Mouse (Mus musculus): ENCODE results near the gene Trio. TPM values are rescaled to one million over a fixed set of nuclear protein-coding genes. Genes with fewer than 3 reads are reported as not detected.

Trio gene
- polyA plus RNA-seq, 1 experiment from 2014 or later: 38.4 TPM

DNA sequence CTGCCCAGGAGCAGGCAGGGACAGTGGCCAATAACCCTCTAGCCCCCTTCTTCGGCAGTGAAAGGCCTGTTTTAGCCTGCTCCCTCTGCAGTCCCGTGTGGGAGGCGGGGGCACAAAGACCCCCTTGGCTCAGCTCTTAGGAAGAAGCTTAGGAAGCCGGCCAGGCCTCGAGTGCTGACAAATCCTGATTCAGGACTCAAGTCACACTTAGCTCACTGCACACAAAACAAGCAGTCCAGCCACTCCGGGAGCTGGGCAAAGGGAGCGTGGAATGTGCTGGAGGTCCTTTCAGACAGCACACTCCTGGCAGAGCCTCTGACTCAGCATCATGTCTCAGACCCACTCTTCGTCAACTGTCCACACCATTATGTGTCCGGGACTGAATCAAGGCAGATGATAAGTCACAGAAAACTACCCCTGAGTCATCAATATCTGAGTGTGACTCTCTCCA, 28.2 kb downstream of the Trio start:
- Histone ChIP-seq H3K27me3 (ENCODE audit: low read depth, poor library complexity, severe bottlenecking) (no peaks in the 10 kb centered on the region), H3K27ac (no peak overlapping the region), H3K4me1 (peaks cover 96% of the 10 kb centered on the region), H3K36me3 (peaks cover 7% of the 10 kb centered on the region), H3K9me3 (replicated peaks) (no peaks in the 10 kb centered on the region), H3K4me3 (no peak overlapping the region)
- WGBS: 44% methylated on average over 9 of the region's 9 CpGs
- no peak for DNase-seq (ENCODE audit: low spot score)

DNA sequence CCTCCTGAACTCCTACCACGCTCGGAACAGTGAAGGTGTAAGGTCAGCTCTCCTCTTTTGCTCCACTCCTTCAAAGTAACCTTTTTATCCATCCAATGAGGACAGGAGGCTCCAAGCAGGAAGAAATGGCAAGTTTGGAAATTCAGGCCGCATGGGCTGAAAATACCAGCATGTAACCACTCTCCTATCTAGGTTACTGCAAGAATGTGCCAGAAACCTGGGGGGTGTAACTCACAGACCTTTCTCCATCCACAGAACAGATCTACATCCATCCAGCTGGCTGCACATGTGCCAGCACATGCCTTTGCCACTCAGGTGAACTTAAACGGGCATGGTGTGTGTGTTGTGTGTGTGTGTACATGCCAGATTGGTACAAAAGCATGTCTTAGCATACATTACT, 28.9 kb downstream of the Trio start:
- Histone ChIP-seq H3K27ac (no peak overlapping the region), H3K36me3 (peaks cover 7% of the 10 kb centered on the region), H3K27me3 (ENCODE audit: low read depth, poor library complexity, severe bottlenecking) (no peaks in the 10 kb centered on the region), H3K9me3 (replicated peaks) (no peaks in the 10 kb centered on the region), H3K4me1 (peaks cover 96% of the 10 kb centered on the region), H3K4me3 (no peak overlapping the region)
- no peak for DNase-seq (ENCODE audit: low spot score)
- 92% methylated on average over 4 of the region's 4 CpGs for WGBS

DNA sequence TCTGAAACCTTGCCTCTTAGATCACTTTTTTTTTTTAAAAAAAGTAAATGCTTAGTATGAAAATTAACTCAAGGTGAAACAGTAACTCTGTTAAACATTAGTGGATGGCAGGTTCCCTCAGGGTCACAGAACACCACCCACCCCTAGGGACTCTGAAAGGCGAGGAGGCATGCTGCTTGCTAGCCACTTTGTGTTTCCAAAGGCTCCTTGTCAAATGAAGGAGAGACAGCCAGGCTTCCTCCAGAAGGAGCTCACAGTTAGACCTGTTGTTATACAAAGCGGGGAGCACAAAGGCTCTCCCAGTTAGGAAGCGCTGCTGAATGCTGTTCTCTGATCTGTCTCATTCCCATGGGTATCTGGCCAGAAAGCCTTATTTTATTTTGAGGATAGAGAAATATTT, 30.2 kb downstream of the Trio start:
- WGBS: 64% methylated on average over 3 of the region's 3 CpGs

DNA sequence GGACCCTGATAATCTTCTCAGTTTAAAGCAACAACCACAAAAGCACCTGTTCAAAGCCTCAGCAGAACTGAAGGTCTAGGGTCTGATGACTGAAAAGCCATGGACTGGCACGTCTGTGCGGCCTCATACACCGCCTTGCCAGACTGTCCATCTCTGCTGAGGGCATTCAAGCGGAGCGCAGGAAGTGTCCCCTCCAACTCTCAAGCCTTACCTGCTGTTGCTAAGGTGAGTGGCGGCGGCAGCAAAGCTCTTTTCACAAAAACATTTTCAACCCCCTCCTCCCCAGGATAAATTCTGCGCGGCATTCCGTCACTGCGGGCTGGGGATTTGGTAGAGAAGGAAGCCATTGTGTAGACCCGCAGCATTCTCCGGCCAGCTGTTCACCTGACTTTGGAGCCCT, 30.8 kb downstream of the Trio start:
- H3K27ac ChIP-seq: no peak overlapping the region
- no peaks in the 10 kb centered on the region for H3K27me3 ChIP-seq (ENCODE audit: low read depth, poor library complexity, severe bottlenecking)
- H3K36me3 ChIP-seq: peaks cover 7% of the 10 kb centered on the region
- WGBS: 66% methylated on average over 13 of the region's 13 CpGs
- no peak overlapping the region for H3K4me3 ChIP-seq
- peaks cover 95% of the 10 kb centered on the region for H3K4me1 ChIP-seq
- no peaks in the 10 kb centered on the region for H3K9me3 ChIP-seq (replicated peaks)
- DNase-seq (ENCODE audit: low spot score): no peak

More for the DNA sequence above, 30.2 kb downstream of the Trio start:
- Histone ChIP-seq H3K9me3 (replicated peaks) (no peaks in the 10 kb centered on the region), H3K4me1 (peaks cover 95% of the 10 kb centered on the region), H3K27me3 (ENCODE audit: low read depth, poor library complexity, severe bottlenecking) (no peaks in the 10 kb centered on the region), H3K36me3 (peaks cover 7% of the 10 kb centered on the region), H3K27ac (no peak overlapping the region), H3K4me3 (no peak overlapping the region)
- DNase-seq (ENCODE audit: low spot score): no peak

DNA sequence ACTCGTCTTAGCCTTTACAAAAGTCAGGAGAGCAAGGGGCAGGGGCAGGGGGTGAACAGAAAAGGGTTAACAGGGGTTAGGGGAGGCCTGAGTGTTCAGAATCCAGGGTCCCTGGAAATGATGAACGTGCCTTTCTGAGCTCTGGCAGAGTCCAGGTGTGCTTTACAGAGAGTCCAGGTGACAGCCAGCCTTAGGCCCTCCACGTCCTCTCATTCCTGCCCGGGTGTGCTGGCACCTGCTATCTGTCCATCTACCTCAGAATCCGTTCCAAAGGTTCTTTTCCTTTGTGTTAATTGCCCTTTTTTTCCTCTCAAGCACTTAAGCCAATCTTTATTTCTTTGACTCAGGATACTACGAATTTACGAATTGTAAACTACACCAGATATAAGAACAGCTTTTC, 32.1 kb downstream of the Trio start:
- H3K27ac ChIP-seq: no peak overlapping the region
- H3K27me3 ChIP-seq (ENCODE audit: low read depth, poor library complexity, severe bottlenecking): no peaks in the 10 kb centered on the region
- WGBS: 77% methylated on average over 7 of the region's 7 CpGs
- DNase-seq (ENCODE audit: low spot score): no peak
- H3K36me3 ChIP-seq: peaks cover 7% of the 10 kb centered on the region
- H3K9me3 ChIP-seq (replicated peaks): no peaks in the 10 kb centered on the region
- H3K4me1 ChIP-seq: peaks cover 93% of the 10 kb centered on the region
- H3K4me3 ChIP-seq: no peak overlapping the region

DNA sequence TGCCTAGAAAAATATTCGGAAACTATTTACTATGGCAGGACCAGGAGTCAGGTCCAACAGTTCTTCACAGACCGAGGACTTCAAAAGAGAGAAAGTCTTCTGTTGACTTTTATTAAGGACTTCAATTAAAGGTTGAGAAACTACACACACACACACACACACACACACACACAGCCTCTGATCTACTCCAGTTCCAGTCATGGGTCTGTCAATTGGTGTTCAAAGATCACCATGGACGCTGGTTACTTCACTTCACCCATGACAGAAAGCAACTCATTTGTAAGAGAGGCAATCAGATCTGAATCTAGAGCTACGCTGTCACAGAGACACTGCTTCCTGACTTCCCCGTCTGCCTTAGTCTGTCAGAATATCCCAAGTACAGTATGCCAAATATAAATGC, 33.1 kb downstream of the Trio start:
- Histone ChIP-seq H3K9me3 (replicated peaks) (no peaks in the 10 kb centered on the region), H3K4me1 (peaks cover 93% of the 10 kb centered on the region), H3K4me3 (no peak overlapping the region), H3K36me3 (peaks cover 7% of the 10 kb centered on the region), H3K27ac (no peak overlapping the region), H3K27me3 (ENCODE audit: low read depth, poor library complexity, severe bottlenecking) (no peaks in the 10 kb centered on the region)
- 60% methylated on average over 5 of the region's 5 CpGs for WGBS
- DNase-seq (ENCODE audit: low spot score): no peak

DNA sequence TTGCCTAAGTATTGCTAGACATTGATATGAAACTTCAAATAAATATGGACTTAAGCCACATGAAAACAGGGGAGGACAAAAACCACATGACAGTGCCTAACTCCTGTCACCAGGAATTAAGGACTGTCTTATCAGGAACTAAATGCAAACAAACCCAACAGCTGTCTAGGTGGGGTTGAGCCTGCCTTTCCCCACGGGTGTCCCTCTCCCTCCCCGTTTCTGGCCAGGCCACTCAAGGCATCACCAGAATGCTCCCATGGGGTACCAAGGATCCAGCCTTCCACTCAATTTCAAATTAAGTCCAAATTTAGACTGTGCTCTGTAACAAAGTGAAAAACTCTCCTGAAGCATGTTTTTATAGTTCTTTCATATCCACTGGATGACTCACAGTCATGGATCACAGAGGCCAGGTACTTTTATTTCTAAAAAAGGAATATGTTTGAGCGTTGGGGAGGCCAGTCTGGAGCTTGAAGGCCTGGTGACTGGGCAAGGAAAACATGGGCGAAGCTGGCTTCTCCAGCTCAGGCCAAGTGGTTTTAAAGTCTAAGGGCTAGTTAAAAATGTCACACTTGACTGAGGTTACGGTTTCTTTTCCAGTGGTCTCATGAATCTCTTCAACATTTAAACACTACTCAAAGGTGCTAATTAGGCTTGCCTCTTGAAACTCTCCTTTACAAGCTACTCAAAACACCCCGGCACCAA, 33.6 kb downstream of the Trio start:
- H3K36me3 ChIP-seq: peaks cover 7% of the 10 kb centered on the region
- DNase-seq (ENCODE audit: low spot score): no peak
- WGBS: 73% methylated on average over 6 of the region's 6 CpGs
- H3K9me3 ChIP-seq (replicated peaks): no peaks in the 10 kb centered on the region
- no peak overlapping the region for H3K27ac ChIP-seq
- H3K4me1 ChIP-seq: peaks cover 89% of the 10 kb centered on the region
- H3K4me3 ChIP-seq: no peak overlapping the region
- H3K27me3 ChIP-seq (ENCODE audit: low read depth, poor library complexity, severe bottlenecking): no peaks in the 10 kb centered on the region

DNA sequence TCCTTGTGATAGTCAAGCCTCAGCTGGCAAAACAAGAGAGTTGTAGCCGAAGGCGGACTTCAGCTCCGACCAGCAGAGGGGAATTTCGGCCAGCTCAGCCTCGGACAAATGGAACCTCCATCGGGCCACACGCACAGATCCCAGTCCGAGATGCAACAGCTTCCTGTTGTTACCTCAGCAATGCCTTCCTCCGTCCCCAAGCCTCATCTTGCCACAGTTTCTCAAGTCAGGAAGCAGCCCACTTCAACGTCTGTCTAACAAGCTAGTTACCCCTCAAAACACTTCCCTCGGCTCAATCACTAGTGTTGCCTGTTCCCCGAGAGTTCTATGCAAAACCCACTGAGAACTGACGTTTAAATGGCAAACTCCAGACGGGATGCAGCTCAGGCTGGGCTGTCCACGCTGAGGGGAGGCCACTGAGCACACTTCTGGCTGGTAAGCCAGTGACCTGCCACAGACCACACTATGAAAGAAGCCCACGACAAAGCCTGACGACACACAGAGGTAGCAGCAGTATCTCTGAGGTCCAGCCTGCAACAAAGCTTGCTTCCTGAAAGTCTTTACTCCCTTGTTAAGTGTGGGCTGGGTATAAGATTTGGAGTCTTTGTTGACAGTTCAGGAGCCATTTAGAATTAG, 34.5 kb downstream of the Trio start:
- 78% methylated on average over 17 of the region's 17 CpGs for WGBS
- no peak for DNase-seq (ENCODE audit: low spot score)
- peaks cover 80% of the 10 kb centered on the region for H3K4me1 ChIP-seq

DNA sequence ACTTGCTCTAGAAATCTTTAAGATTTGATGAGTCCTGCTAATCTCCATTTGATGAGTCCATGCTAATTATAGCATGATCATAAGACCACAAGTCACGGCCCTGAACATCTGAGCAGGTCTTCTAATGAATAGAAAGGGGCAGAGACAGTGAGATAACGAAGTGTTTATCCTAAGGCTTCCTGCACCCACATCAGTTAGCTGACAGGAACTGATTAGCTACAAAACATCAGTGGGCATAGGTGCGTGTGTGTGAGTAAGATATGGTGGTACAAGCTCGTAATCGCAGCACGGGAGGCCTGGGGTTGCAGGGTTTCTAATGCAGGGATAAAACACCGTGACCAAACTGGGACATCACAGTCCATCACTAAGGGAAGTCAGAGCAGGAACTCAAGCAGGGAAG, 37.7 kb downstream of the Trio start:
- no peaks in the 10 kb centered on the region for H3K9me3 ChIP-seq (replicated peaks)
- no peak overlapping the region for H3K4me3 ChIP-seq
- peaks cover 66% of the 10 kb centered on the region for H3K4me1 ChIP-seq
- no peak for DNase-seq (ENCODE audit: low spot score)
- no peak overlapping the region for H3K27ac ChIP-seq
- 70% methylated on average over 7 of the region's 7 CpGs for WGBS
- no peaks in the 10 kb centered on the region for H3K27me3 ChIP-seq (ENCODE audit: low read depth, poor library complexity, severe bottlenecking)
- no peaks in the 10 kb centered on the region for H3K36me3 ChIP-seq

More for the DNA sequence above, 34.5 kb downstream of the Trio start:
- H3K27ac ChIP-seq: no peak overlapping the region
- H3K4me3 ChIP-seq: no peak overlapping the region
- peaks cover 3% of the 10 kb centered on the region for H3K36me3 ChIP-seq
- no peaks in the 10 kb centered on the region for H3K9me3 ChIP-seq (replicated peaks)
- H3K27me3 ChIP-seq (ENCODE audit: low read depth, poor library complexity, severe bottlenecking): no peaks in the 10 kb centered on the region

DNA sequence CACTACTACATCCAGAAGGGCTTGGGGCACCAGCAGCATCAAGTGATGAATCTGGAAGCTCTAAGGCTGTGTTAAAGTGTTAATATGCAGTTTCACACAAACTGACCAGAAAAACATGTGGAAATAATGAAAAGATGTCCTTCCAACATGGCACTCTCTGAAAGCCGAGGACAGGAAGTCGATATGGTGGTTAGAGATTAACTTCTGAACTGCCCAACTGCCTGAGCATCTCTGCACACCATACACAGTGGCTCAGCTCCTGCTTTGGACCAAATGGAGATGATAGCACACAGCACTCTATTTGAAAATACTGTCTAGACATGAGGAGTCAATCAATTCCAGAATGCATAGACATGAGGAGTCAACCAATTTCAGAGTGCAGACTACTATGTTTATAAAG, 40.8 kb downstream of the Trio start:
- H3K36me3 ChIP-seq: no peaks in the 10 kb centered on the region
- no peaks in the 10 kb centered on the region for H3K9me3 ChIP-seq (replicated peaks)
- DNase-seq (ENCODE audit: low spot score): no peak
- WGBS: 76% methylated on average over 2 of the region's 2 CpGs
- H3K27me3 ChIP-seq (ENCODE audit: low read depth, poor library complexity, severe bottlenecking): no peaks in the 10 kb centered on the region
- H3K4me1 ChIP-seq: peaks cover 62% of the 10 kb centered on the region
- H3K4me3 ChIP-seq: no peak overlapping the region
- no peak overlapping the region for H3K27ac ChIP-seq

DNA sequence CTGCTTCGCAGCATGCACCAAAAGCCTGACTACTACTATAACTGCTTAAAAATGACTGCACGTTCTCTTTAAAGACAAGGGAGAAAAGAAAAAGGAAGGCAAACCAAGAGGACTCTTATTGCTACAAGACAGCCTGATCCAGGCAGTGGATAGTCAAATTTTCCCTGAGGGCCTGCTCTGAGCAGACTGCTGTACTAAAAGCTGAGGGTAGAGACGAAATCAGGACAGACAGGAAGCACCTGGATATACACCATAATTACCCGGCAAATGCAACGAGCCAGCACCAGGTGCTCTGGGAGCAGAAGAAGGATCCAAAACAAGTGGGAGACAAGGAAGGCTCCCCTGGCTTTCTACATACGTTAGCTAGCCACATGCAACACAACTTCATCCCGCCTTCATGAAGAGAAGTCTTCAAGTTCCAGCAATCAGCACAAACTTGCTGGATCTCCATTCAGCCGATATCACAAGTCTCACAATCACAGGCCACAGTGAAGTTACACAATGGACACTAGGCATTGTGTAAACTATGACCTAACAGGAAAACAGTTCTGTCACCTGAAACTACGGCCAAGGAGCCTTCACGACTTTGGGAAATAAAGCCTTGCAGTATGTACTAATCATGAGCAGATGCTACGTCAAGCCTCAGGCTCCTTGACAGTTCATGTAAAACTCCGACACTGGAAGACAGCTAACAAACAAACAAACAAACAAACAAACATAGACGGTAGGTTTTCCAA, 43.7 kb downstream of the Trio start:
- no peak overlapping the region for H3K4me3 ChIP-seq
- H3K27me3 ChIP-seq (ENCODE audit: low read depth, poor library complexity, severe bottlenecking): no peaks in the 10 kb centered on the region
- WGBS: 60% methylated on average over 13 of the region's 13 CpGs
- no peak for DNase-seq (ENCODE audit: low spot score)
- peaks cover 40% of the 10 kb centered on the region for H3K4me1 ChIP-seq
- H3K27ac ChIP-seq: no peak overlapping the region; the same call in 1 of the 2 replicates
- H3K9me3 ChIP-seq (replicated peaks): no peaks in the 10 kb centered on the region
- no peaks in the 10 kb centered on the region for H3K36me3 ChIP-seq

DNA sequence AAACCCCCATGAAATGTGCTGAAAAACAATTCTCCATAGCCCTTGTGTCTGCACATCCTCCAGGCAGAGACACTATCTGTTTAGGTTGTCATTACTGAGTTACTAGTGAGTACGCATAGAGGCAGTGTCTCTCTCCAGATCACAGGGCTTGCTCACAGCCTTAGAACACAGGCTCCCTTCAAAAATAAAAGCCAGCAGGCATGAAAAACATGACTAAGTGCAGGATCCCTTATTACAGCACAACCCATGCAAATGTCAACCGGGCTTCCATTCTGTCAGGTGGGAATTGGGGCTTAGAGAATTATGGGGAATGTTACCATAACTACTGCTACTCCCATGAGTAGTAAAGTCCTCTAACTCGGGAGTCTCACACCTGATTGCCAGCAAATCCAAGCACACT, 44.4 kb downstream of the Trio start:
- no peaks in the 10 kb centered on the region for H3K27me3 ChIP-seq (ENCODE audit: low read depth, poor library complexity, severe bottlenecking)
- peaks cover 40% of the 10 kb centered on the region for H3K4me1 ChIP-seq
- H3K4me3 ChIP-seq: no peak overlapping the region
- no peaks in the 10 kb centered on the region for H3K36me3 ChIP-seq
- H3K9me3 ChIP-seq (replicated peaks): no peaks in the 10 kb centered on the region
- WGBS: 62% methylated on average over 3 of the region's 3 CpGs
- DNase-seq (ENCODE audit: low spot score): no peak
- no peak overlapping the region for H3K27ac ChIP-seq

DNA sequence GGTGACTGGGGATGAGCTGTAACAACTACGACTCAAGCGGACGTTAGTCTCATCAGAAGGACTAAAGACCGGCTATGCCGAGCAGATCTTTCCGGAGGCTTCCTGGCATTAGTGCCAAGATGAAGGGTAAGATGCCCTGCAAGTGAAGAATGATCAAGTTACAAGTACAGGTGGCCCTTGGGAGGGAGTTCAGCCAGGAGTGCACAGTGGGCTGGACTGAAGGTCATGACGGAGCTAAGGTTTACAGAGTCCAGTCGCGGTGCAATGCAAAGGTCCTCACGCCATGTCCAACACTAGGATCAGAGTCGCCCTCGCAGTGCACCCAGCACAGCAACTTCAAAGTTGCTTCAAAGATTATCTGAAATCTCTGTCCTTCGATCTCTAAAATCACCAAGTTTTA, 45.2 kb downstream of the Trio start:
- no peaks in the 10 kb centered on the region for H3K27me3 ChIP-seq (ENCODE audit: low read depth, poor library complexity, severe bottlenecking)
- 90% methylated on average over 13 of the region's 13 CpGs for WGBS

More for the DNA sequence above, 45.2 kb downstream of the Trio start:
- no peak overlapping the region for H3K27ac ChIP-seq
- no peak overlapping the region for H3K4me3 ChIP-seq
- DNase-seq (ENCODE audit: low spot score): no peak
- H3K36me3 ChIP-seq: no peaks in the 10 kb centered on the region
- H3K4me1 ChIP-seq: peaks cover 38% of the 10 kb centered on the region
- H3K9me3 ChIP-seq (replicated peaks): no peaks in the 10 kb centered on the region

Measured in limb, embryonic 10.5 days (tissue).